In genomic region chr6:144961253-144962012, GRCm38 (mm10) we compare ENCODE assay signal across 9 mouse cellular contexts.
DNase-seq lines count a peak whose midpoint lies in the region; ATAC-seq lines count a peak whose summit lies in the region.
"Had no signal": no experiment of that assay in that cellular context is flagged by ENCODE, and none has a peak within 500 bp of the region (broad histone marks: within the 10 kb centered on the region; RNA-seq: fewer than 3 reads in every experiment).

No protein-coding gene starts in this region.

- no peak overlapping the region for H3K9ac ChIP-seq in limb, embryonic 11.5 days (ENCODE audit: low read length)
- H3K9ac ChIP-seq in hindbrain, embryonic 16.5 days (ENCODE audit: low read depth, low read length), result no peak overlapping the region
- no peak overlapping the region for H3K9ac ChIP-seq in stomach, embryonic 15.5 days
- H3K9ac ChIP-seq: embryonic facial prominence, embryonic 15.5 days had no signal

- no peak overlapping the region for H3K27ac ChIP-seq in limb, embryonic 11.5 days (replicated peaks; ENCODE audit: low read depth, low read length)
- H3K27ac ChIP-seq in limb, embryonic 10.5 days, result no peak overlapping the region
- H3K27ac ChIP-seq in hindbrain, embryonic 16.5 days (ENCODE audit: low read depth, low read length), result no peak overlapping the region
- H3K27ac ChIP-seq in stomach, embryonic 15.5 days, result no peak overlapping the region
- H3K27ac ChIP-seq: embryonic facial prominence, embryonic 15.5 days had no signal

- no peak overlapping the region for H3K4me2 ChIP-seq in limb, embryonic 11.5 days (ENCODE audit: low read depth, severe bottlenecking)
- H3K4me2 ChIP-seq in hindbrain, embryonic 16.5 days (ENCODE audit: low read length), result peak overlapping the region; percentile 36
- H3K4me2 ChIP-seq in stomach, embryonic 15.5 days, result peak overlapping the region; percentile 47
- H3K4me2 ChIP-seq: embryonic facial prominence, embryonic 15.5 days had no signal

- WGBS in limb, embryonic 11.5 days, result 79% methylated on average over 25 of the region's 25 CpGs
- 88% methylated on average over 25 of the region's 25 CpGs for WGBS in limb, embryonic 10.5 days
- WGBS in hindbrain, embryonic 16.5 days, result 71% methylated on average over 25 of the region's 25 CpGs
- WGBS in stomach, embryonic 15.5 days, result 48% methylated on average over 25 of the region's 25 CpGs

- no peaks in the 10 kb centered on the region for H3K9me3 ChIP-seq in limb, embryonic 11.5 days (ENCODE audit: control insufficient read depth, low read length)
- no peaks in the 10 kb centered on the region for H3K9me3 ChIP-seq in limb, embryonic 10.5 days (replicated peaks)
- H3K9me3 ChIP-seq in hindbrain, embryonic 16.5 days (ENCODE audit: control insufficient read depth, low read length), result no peaks in the 10 kb centered on the region
- H3K9me3 ChIP-seq in stomach, embryonic 15.5 days, result no peaks in the 10 kb centered on the region
- H3K9me3 ChIP-seq: embryonic facial prominence, embryonic 15.5 days had no signal

- DNase-seq in limb, embryonic 11.5 days (ENCODE audit: low spot score), result peak; percentile 32
- no peak for DNase-seq in limb, embryonic 10.5 days (ENCODE audit: low spot score)
- DNase-seq in WW6 (ENCODE audit: low read depth, low spot score), result peak; percentile 20
- no peak for DNase-seq in adrenal gland, adult (ENCODE audit: inconsistent age in 2 of 2, low spot score in 1 of 2)
- DNase-seq in testis, postnatal 14 days (ENCODE audit: low spot score), result no peak

- H3K36me3 ChIP-seq in limb, embryonic 11.5 days (ENCODE audit: control insufficient read depth, insufficient read depth, low read length), result no peaks in the 10 kb centered on the region
- no peaks in the 10 kb centered on the region for H3K36me3 ChIP-seq in limb, embryonic 10.5 days
- no peaks in the 10 kb centered on the region for H3K36me3 ChIP-seq in hindbrain, embryonic 16.5 days (ENCODE audit: control insufficient read depth, insufficient read depth, low read length)
- no peaks in the 10 kb centered on the region for H3K36me3 ChIP-seq in stomach, embryonic 15.5 days
- H3K36me3 ChIP-seq: embryonic facial prominence, embryonic 15.5 days had no signal

- H3K27me3 ChIP-seq in limb, embryonic 11.5 days (ENCODE audit: control insufficient read depth, insufficient read depth, low read length), result no peaks in the 10 kb centered on the region
- H3K27me3 ChIP-seq in limb, embryonic 10.5 days (ENCODE audit: low read depth, poor library complexity, severe bottlenecking), result no peaks in the 10 kb centered on the region
- no peaks in the 10 kb centered on the region for H3K27me3 ChIP-seq in hindbrain, embryonic 16.5 days (replicated peaks; ENCODE audit: control insufficient read depth, insufficient read depth, low read length)
- no peaks in the 10 kb centered on the region for H3K27me3 ChIP-seq in stomach, embryonic 15.5 days (replicated peaks)
- H3K27me3 ChIP-seq: embryonic facial prominence, embryonic 15.5 days had no signal

- no peaks in the 10 kb centered on the region for H3K4me1 ChIP-seq in limb, embryonic 11.5 days (ENCODE audit: control insufficient read depth, insufficient read depth, low read length)
- H3K4me1 ChIP-seq in limb, embryonic 10.5 days, result peaks cover 5% of the 10 kb centered on the region; the same call in 1 of the 2 replicates
- no peaks in the 10 kb centered on the region for H3K4me1 ChIP-seq in hindbrain, embryonic 16.5 days (ENCODE audit: control insufficient read depth, insufficient read depth, low read depth, low read length)
- no peaks in the 10 kb centered on the region for H3K4me1 ChIP-seq in stomach, embryonic 15.5 days
- H3K4me1 ChIP-seq: embryonic facial prominence, embryonic 15.5 days had no signal

- ATAC-seq in limb, embryonic 11.5 days (ENCODE audit: insufficient number of reproducible peaks, low FRiP score, low TSS enrichment, low read depth), result no peak
- peak; percentile 71 for ATAC-seq in hindbrain, embryonic 16.5 days
- peak; percentile 45 for ATAC-seq in megakaryocyte, adult 5-6 weeks (ENCODE audit: poor library complexity, severe bottlenecking)
- no peak for ATAC-seq in stomach, embryonic 15.5 days (ENCODE audit: insufficient read depth, low FRiP score, low read depth)

- H3K4me3 ChIP-seq in limb, embryonic 11.5 days (ENCODE audit: low read depth, low read length), result no peak overlapping the region
- H3K4me3 ChIP-seq in limb, embryonic 10.5 days, result no peak overlapping the region
- H3K4me3 ChIP-seq in hindbrain, embryonic 16.5 days (ENCODE audit: low read length), result no peak overlapping the region
- H3K4me3 ChIP-seq in stomach, embryonic 15.5 days (replicated peaks), result peak overlapping the region; percentile 14
- H3K4me3 ChIP-seq: embryonic facial prominence, embryonic 15.5 days had no signal

Comparison
In these comparisons a context has a peak if more than half of its experiments do, and no peak if none do; other contexts are left out.
1. DNase-seq: peak in limb, embryonic 11.5 days (single experiment) and WW6 (single experiment); none in limb, embryonic 10.5 days (single experiment), adrenal gland, adult (0 of 2) and testis, postnatal 14 days (single experiment).
2. ATAC-seq: peak in hindbrain, embryonic 16.5 days (single experiment) and megakaryocyte, adult 5-6 weeks (single experiment); none in limb, embryonic 11.5 days (single experiment) and stomach, embryonic 15.5 days (single experiment).